Mouse (Mus musculus) midbrain, embryonic 11.5 days (tissue): Measurements from ENCODE around the gene Cntrob. TPM values are rescaled to one million over a fixed set of nuclear protein-coding genes. Genes with fewer than 3 reads are reported as not detected.

Experiments
- ATAC-seq: fragments of 200-750 bp; cut with Nextera tagmentation; 2 replicates; pipeline ENCODE4 v1.8.0; 2017; ENCODE audit warnings: moderate TSS enrichment, moderate library complexity; ENCODE audit not compliant: low FRiP score
- DNase-seq: peaks from one replicate; pipeline ENCODE4 v3.0.0; 2015; ENCODE audit warnings: low spot score; ENCODE audit errors: missing footprints
- H3K27ac ChIP-seq: fragments of 300-500 bp; sonication (generic); 2 replicates; pipeline ENCODE4 v1.5.1; 2014; ENCODE audit warnings: low read depth, low read length
- H3K27me3 ChIP-seq: fragments of 300-500 bp; sonication (generic); 2 replicates; pipeline ENCODE4 v1.6.1; 2014; ENCODE audit warnings: mild to moderate bottlenecking, low read length, moderate library complexity, mixed read lengths; ENCODE audit not compliant: control insufficient read depth, insufficient read depth
- H3K36me3 ChIP-seq: fragments of 300-500 bp; sonication (generic); 2 replicates; pipeline ENCODE4 v1.6.1; 2014; ENCODE audit warnings: mild to moderate bottlenecking, low read length, moderate library complexity, mixed read lengths; ENCODE audit not compliant: control insufficient read depth, insufficient read depth
- H3K4me1 ChIP-seq: fragments of 300-500 bp; sonication (generic); 2 replicates; pipeline ENCODE4 v1.6.1; 2014; ENCODE audit warnings: low read length; ENCODE audit not compliant: control insufficient read depth, insufficient read depth
- H3K4me2 ChIP-seq: fragments of 300-500 bp; sonication (generic); 2 replicates; pipeline ENCODE4 v1.6.1; 2014; ENCODE audit warnings: mild to moderate bottlenecking, moderate library complexity
- H3K4me3 ChIP-seq: fragments of 300-500 bp; sonication (generic); 2 replicates; pipeline ENCODE4 v1.5.1; 2014; ENCODE audit warnings: low read depth, low read length
- H3K9ac ChIP-seq: fragments of 300-500 bp; sonication (generic); 2 replicates; pipeline ENCODE4 v1.6.1; 2014; ENCODE audit warnings: low read length
- H3K9me3 ChIP-seq: fragments of 300-500 bp; sonication (generic); 2 replicates; pipeline ENCODE4 v1.6.1; 2016; ENCODE audit warnings: low read length; ENCODE audit not compliant: control insufficient read depth
- WGBS: fragments of 180-500 bp; shearing (Covaris S2); extraction: QIAGEN DNeasy Blood & Tissue Kit; methylation state at CpG from one replicate; pipeline ENCODE4 v1.1.7; 2014; 5-methylcytosine and 5-hydroxymethylcytosine counted together
- polyA plus RNA-seq: library from polyadenylated mRNA; unstranded; fragments of >200 nt; fragmentation: Nextera tagmentation; extraction: Ambion mirVana; gene quantifications from 2 replicates; pipeline ENCODE4 v1.2.1, GENCODE M21; 2014

Cntrob gene
- polyA plus RNA-seq, 1 experiment from 2014 or later = 28.3 TPM

DNA sequence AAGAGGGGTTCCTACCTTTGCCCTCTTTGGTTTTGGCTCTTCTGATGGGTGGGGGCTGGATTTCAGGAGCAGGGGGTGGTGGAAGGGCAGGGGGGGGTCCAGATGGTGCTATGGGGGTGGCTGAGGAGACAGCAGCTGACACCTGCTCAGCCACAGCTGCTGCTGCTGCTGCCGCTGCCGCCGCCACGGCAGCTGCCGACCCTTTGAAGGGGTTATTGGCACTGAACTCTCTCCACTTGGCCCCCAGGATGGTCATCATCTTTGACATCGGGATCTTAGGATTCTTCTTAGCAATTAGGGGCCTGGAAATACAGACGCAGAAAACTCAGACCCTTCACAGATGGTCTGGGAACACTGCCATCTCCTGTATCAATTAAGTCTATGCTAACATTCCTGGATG lies 38.4 kb upstream of the Cntrob start:
- H3K4me2 ChIP-seq = no peak overlapping the region
- ATAC-seq (no peak), DNase-seq (no peak)
- peaks cover 23% of the 10 kb centered on the region for H3K4me1 ChIP-seq
- H3K9ac ChIP-seq = no peak overlapping the region
- no peak overlapping the region for H3K27ac ChIP-seq
- no peaks in the 10 kb centered on the region for H3K9me3 ChIP-seq
- H3K36me3 ChIP-seq = peaks cover 24% of the 10 kb centered on the region
- H3K4me3 ChIP-seq = no peak overlapping the region
- 78% methylated on average over 7 of the region's 7 CpGs for WGBS
- no peaks in the 10 kb centered on the region for H3K27me3 ChIP-seq

GRCm38 (mm10) chr11:69357690-69358089 lies 34.1 kb upstream of the Cntrob start:
- WGBS = 95% methylated on average over 12 of the region's 12 CpGs
- no peak for DNase-seq
- no peak overlapping the region for H3K4me3 ChIP-seq
- H3K36me3 ChIP-seq = peaks cover 39% of the 10 kb centered on the region
- no peak for ATAC-seq
- H3K4me2 ChIP-seq = no peak overlapping the region
- no peaks in the 10 kb centered on the region for H3K9me3 ChIP-seq
- no peak overlapping the region for H3K9ac ChIP-seq
- H3K4me1 ChIP-seq = no peaks in the 10 kb centered on the region
- no peak overlapping the region for H3K27ac ChIP-seq
- H3K27me3 ChIP-seq = no peaks in the 10 kb centered on the region

DNA sequence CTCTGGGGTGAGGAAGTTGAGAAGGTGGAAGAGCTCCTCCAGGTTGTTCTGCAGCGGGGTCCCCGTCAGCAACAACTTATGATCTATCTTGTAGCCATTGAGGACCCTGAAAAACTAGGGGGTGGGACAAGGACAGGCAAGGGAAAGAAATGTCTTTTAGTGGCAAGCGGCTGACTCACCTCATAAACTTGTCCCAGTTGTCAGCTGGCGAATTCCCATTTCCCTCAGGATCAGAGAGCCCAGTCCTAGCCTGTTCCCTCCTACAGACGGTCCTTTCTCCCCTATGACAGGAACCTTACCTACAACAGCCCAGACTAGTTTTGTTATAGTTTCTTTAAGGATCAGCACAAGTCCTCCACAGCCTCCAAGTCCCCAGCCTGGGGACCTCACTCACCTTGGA lies 33.0 kb upstream of the Cntrob start:
- Histone ChIP-seq H3K4me3 (no peak overlapping the region), H3K27ac (no peak overlapping the region), H3K4me2 (no peak overlapping the region), H3K9ac (no peak overlapping the region), H3K36me3 (peaks cover 46% of the 10 kb centered on the region), H3K27me3 (no peaks in the 10 kb centered on the region), H3K4me1 (no peaks in the 10 kb centered on the region), H3K9me3 (no peaks in the 10 kb centered on the region)
- WGBS = 87% methylated on average over 5 of the region's 5 CpGs
- ATAC-seq (no peak), DNase-seq (no peak)

DNA sequence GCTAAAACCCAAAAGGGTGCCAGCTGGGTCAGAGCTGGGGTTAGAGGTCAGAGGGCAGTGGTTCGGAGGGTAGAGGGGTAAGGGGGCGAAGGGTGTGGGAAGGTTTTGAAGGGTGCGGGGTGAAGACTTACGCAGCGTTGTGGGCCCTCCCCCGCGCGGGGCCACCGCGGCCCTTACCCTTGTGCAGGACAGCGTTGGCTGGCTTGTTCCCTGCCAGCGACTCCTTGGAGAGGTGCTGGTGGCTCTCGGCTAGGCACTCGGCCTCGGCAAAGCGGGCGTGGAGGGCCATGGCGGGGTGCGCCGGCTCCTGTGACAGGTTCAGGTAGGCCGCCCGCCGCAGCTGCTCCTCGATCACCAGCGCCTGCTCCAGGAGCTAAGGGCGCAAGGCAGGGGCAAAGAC lies 22.9 kb upstream of the Cntrob start:
- WGBS = 91% methylated on average over 26 of the region's 26 CpGs
- no peaks in the 10 kb centered on the region for H3K9me3 ChIP-seq
- no peak overlapping the region for H3K9ac ChIP-seq
- H3K4me1 ChIP-seq = peaks cover 1% of the 10 kb centered on the region; the same call in 1 of the 2 replicates
- H3K4me2 ChIP-seq = no peak overlapping the region
- no peak overlapping the region for H3K27ac ChIP-seq
- H3K36me3 ChIP-seq = peaks cover 32% of the 10 kb centered on the region
- no peak overlapping the region for H3K4me3 ChIP-seq
- H3K27me3 ChIP-seq = no peaks in the 10 kb centered on the region
- ATAC-seq (no peak), DNase-seq (no peak)

DNA sequence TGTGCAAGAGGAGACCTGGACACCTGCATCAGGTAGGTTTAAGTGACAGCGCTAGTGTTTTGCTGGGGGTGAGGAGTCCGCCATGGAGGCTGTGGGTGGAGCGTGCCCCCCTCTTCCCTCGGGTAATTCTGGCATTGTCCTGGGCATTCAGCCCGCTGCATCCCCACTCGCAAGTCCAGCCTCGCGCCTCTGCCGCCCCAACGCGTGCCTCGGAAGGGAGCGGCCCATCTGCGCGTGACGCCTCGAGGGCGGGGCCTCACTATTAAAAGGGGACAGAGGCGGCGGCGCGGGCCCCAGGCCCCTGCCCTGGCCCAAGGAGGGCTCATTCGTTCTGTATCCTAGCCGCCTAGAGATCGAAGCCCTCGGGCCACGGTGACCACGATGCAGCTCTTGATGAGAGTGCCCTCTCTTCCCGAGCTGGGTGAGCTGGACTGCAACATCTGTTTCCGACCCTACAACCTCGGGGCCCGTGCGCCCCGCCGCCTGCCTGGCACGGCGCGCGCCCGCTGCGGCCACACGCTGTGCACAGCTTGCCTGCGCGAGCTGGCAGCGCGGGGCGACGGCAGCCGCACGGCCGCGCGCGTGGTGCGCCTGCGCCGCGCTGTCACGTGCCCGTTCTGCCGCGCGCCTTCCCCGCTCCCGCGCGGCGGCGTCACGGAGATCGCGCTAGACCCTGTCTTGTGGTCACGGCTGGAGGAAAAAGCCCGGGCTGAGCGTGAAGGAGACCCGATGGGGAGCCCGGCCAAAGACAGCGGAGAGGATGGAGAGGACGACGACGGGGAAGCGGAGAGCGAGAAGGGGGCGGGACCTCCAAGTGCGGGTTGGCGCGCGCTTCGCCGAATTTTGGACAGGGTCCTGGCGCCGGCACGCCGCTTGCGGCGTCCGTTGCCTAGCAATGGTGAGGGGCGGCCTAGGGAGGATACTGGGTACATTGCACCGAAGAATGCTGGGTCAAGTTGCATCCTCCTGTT lies 16.9 kb upstream of the Cntrob start, which contains the start of gene Rnf227:
Rnf227 (plus strand) TSS at position 301 of the 971 bp plus-strand sequence.
- peaks cover 7% of the 10 kb centered on the region for H3K36me3 ChIP-seq
- peaks cover 9% of the 10 kb centered on the region for H3K27me3 ChIP-seq
- peaks cover 15% of the 10 kb centered on the region for H3K4me1 ChIP-seq
- peak; percentile 98 for DNase-seq
- peak; percentile 89 for ATAC-seq
- no peaks in the 10 kb centered on the region; the same call in 1 of the 2 replicates for H3K9me3 ChIP-seq
- peak within 1 kb of the TSS; percentile 53 for H3K4me3 ChIP-seq
- H3K27ac ChIP-seq = peak within 1 kb of the TSS; percentile 44; the same call in 1 of the 2 replicates
- peak within 1 kb of the TSS; percentile 74 for H3K9ac ChIP-seq
- peak within 1 kb of the TSS; percentile 80 for H3K4me2 ChIP-seq
- WGBS = 2% methylated on average over 98 of the region's 99 CpGs

- no peak overlapping the region for H3K4me2 ChIP-seq
- H3K4me1 ChIP-seq = peaks cover 5% of the 10 kb centered on the region
- H3K36me3 ChIP-seq = no peaks in the 10 kb centered on the region
- WGBS = 69% methylated on average over 4 of the region's 4 CpGs
- ATAC-seq = no peak
- H3K27me3 ChIP-seq = peaks cover 5% of the 10 kb centered on the region
- H3K4me3 ChIP-seq = no peak overlapping the region
- H3K27ac ChIP-seq = no peak overlapping the region
- no peak overlapping the region for H3K9ac ChIP-seq
- DNase-seq = no peak
- no peaks in the 10 kb centered on the region; the same call in 1 of the 2 replicates for H3K9me3 ChIP-seq
Measured at GRCm38 (mm10) chr11:69334796-69335195, 11.2 kb upstream of the Cntrob start.

- WGBS = 68% methylated on average over 3 of the region's 3 CpGs
Measured at GRCm38 (mm10) chr11:69333922-69334321, 10.3 kb upstream of the Cntrob start.

DNA sequence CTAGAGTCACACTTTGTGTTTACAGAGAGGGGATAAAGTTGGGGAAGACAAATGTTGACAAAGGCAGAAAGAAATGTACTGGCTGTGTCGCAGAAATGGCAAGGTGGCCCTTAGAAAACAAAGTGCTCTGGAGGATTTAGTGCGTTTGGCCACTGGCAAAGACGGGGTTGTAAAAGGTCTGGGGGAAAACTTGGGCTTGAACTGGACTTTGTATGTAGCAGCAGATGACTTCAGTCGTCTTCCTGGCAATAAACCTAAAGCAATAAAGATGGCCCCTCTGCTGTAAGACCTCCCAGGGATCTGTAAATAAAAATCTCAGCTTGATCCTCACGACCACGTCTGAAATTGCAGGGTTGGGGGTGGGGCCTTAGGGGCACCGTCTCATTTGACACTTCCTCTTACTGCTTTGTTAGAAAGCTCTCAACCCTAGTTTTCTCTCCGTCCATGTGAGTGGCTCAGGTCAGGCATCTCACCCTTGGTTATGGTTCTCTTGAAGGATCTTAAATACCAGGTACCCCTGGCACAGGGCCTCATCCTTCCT lies 9.2 kb upstream of the Cntrob start:
- peak overlapping the region; percentile 68 for H3K4me2 ChIP-seq
- peak overlapping the region; percentile 75 for H3K9ac ChIP-seq
- DNase-seq (no peak), ATAC-seq (no peak)
- H3K27ac ChIP-seq = no peak overlapping the region
- H3K36me3 ChIP-seq = no peaks in the 10 kb centered on the region
- H3K4me1 ChIP-seq = peaks cover 5% of the 10 kb centered on the region
- 33% methylated on average over 8 of the region's 8 CpGs for WGBS
- H3K9me3 ChIP-seq = no peaks in the 10 kb centered on the region; the same call in 1 of the 2 replicates
- no peak overlapping the region for H3K4me3 ChIP-seq
- H3K27me3 ChIP-seq = peaks cover 2% of the 10 kb centered on the region

More at GRCm38 (mm10) chr11:69333922-69334321, 10.3 kb upstream of the Cntrob start:
- H3K27ac ChIP-seq = no peak overlapping the region
- H3K36me3 ChIP-seq = no peaks in the 10 kb centered on the region
- peaks cover 5% of the 10 kb centered on the region for H3K4me1 ChIP-seq
- H3K4me3 ChIP-seq = no peak overlapping the region
- DNase-seq = no peak
- no peak overlapping the region for H3K4me2 ChIP-seq
- no peak for ATAC-seq
- no peak overlapping the region for H3K9ac ChIP-seq
- H3K9me3 ChIP-seq = no peaks in the 10 kb centered on the region; the same call in 1 of the 2 replicates
- H3K27me3 ChIP-seq = no peaks in the 10 kb centered on the region; the same call in 1 of the 2 replicates

DNA sequence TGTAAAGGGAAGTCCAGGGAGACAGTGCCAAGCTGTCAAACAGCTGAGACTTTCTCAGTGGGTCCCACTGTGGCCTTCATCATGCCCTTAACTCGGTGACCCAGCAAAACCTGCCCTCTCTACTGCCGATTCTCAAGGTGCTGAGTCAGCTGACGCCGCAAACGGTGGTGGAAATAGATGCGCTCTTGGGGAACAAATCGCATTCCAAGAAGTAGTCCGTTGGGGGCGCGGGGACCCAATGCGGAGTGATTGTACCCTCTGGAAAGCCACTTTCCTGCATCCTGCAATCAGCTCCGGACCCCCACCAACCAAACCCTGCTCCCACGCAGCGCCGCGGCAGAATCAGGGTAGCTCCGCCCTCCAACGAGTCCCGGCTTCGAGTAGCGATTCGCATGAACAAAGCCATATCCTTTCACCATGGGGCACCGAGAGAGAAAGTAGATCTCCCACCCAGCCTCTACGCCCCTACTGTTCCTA lies 8.4 kb upstream of the Cntrob start:
- WGBS = 3% methylated on average over 24 of the region's 24 CpGs
- Histone ChIP-seq H3K9me3 (no peaks in the 10 kb centered on the region), H3K36me3 (no peaks in the 10 kb centered on the region), H3K4me2 (peak overlapping the region; percentile 68), H3K4me1 (peaks cover 7% of the 10 kb centered on the region), H3K9ac (peak overlapping the region; percentile 75), H3K4me3 (peak overlapping the region; percentile 42), H3K27me3 (peaks cover 10% of the 10 kb centered on the region), H3K27ac (peak overlapping the region; percentile 20; the same call in 1 of the 2 replicates)
- ATAC-seq (peak; percentile 61), DNase-seq (peak; percentile 97)
